Mouse (Mus musculus) gastrocnemius, adult 2 months (tissue): ENCODE data around the gene 4930442H23Rik. TPM values are rescaled to one million over a fixed set of nuclear protein-coding genes. Genes with fewer than 3 reads are reported as not detected.
"Not testable (repeated sequence)": the region's sequence is repeated elsewhere in the genome, so short reads cannot be mapped to it uniquely, and the experiment has no call there.

Experiments
- DNase-seq: peaks from one replicate; pipeline ENCODE4 v3.0.0; 2022
- H3K27ac ChIP-seq: fragments of 200-600 bp; 2 replicates; pipeline ENCODE4 v1.8.1; 2022; ENCODE audit warnings: mild to moderate bottlenecking
- H3K4me3 ChIP-seq: fragments of 200-600 bp; 2 replicates; pipeline ENCODE4 v1.8.1; 2022; ENCODE audit warnings: mild to moderate bottlenecking, moderate library complexity
- CTCF ChIP-seq: fragments of 200-600 bp; IDR thresholded peaks from 2 replicates; pipeline ENCODE4 v1.8.1; 2022; ENCODE audit warnings: antibody characterized with exemption, mild to moderate bottlenecking, moderate library complexity
- intact Hi-C: fragments of 180-260 bp; cut with DNase I; formaldehyde crosslinking; loops from one replicate; pipeline ENCODE4 v1.15.1; 2025
- long read RNA-seq, 2 experiments: library from polyadenylated mRNA; stranded (forward); transcript quantifications; one replicate each; pipeline ENCODE4 v2.0.0; 2021
- total RNA-seq, 2 experiments: library from RNA; stranded (reverse); gene quantifications; 2 replicates each; pipeline ENCODE4 v1.2.3; 2021

4930442H23Rik gene
- total RNA-seq = not detected
- long read RNA-seq, experiment 1 = 0 reads
- long read RNA-seq, experiment 2 = 0 reads

- peak within 1 kb of the TSS; percentile 81 for H3K4me3 ChIP-seq
- intact Hi-C loops = no loop called here
Observed at GRCm38 (mm10) chr10:81183805-81184204, at the start of gene 4930442H23Rik. Gene 4930442H23Rik (minus strand): TSS chr10:81183849.

GRCm38 (mm10) chr10:81233226-81233585, 49.6 kb upstream of the 4930442H23Rik start:
- Histone ChIP-seq H3K27ac (peak overlapping the region; percentile 85), H3K4me3 (peak overlapping the region; percentile 82)
- no peak for TF ChIP-seq CTCF
- DNase-seq = no peak
- intact Hi-C loops = no loop called here

More at GRCm38 (mm10) chr10:81183805-81184204, at the start of gene 4930442H23Rik:
- no peak for TF ChIP-seq CTCF
- no peak for DNase-seq
- H3K27ac ChIP-seq = peak within 1 kb of the TSS; percentile 89

- H3K27ac ChIP-seq = peak within 1 kb of the TSS; percentile 85
- no peak for TF ChIP-seq CTCF
Observed at GRCm38 (mm10) chr10:81232580-81233225, 49.1 kb upstream of the 4930442H23Rik start, which contains the start of gene Zfr2. Gene Zfr2 (plus strand): TSS chr10:81233155.

GRCm38 (mm10) chr10:81231436-81231835, 47.8 kb upstream of the 4930442H23Rik start:
- TF ChIP-seq CTCF = no peak
- intact Hi-C loops = no loop called here
- no peak for DNase-seq
- no peak overlapping the region for H3K4me3 ChIP-seq
- no peak overlapping the region for H3K27ac ChIP-seq

More at GRCm38 (mm10) chr10:81232580-81233225, 49.1 kb upstream of the 4930442H23Rik start, which contains the start of gene Zfr2:
- peak; percentile 93 for DNase-seq
- intact Hi-C loops = no loop called here
- H3K4me3 ChIP-seq = peak within 1 kb of the TSS; percentile 82

GRCm38 (mm10) chr10:81230438-81231332, 47.0 kb upstream of the 4930442H23Rik start, which contains the start of gene Atcay:
Gene Atcay (minus strand): TSS chr10:81230833.
- Histone ChIP-seq H3K4me3 (no peak within 1 kb of the TSS), H3K27ac (no peak within 1 kb of the TSS)
- intact Hi-C loops = no loop called here
- TF ChIP-seq CTCF = peak; percentile 52
- DNase-seq = no peak

GRCm38 (mm10) chr10:81229735-81230437, 46.2 kb upstream of the 4930442H23Rik start:
- no peak overlapping the region for H3K4me3 ChIP-seq
- no peak for TF ChIP-seq CTCF
- intact Hi-C loops = no loop called here
- no peak for DNase-seq
- no peak overlapping the region for H3K27ac ChIP-seq

GRCm38 (mm10) chr10:81223731-81224130, 40.1 kb upstream of the 4930442H23Rik start:
- H3K4me3 ChIP-seq, DNase-seq, intact Hi-C loops, H3K27ac ChIP-seq: not testable (repeated sequence)

- no peak for TF ChIP-seq CTCF
- intact Hi-C loops = no loop called here
- DNase-seq = no peak
- H3K4me3 ChIP-seq = no peak overlapping the region
- no peak overlapping the region for H3K27ac ChIP-seq
Observed at GRCm38 (mm10) chr10:81221402-81222015, 37.9 kb upstream of the 4930442H23Rik start.

GRCm38 (mm10) chr10:81217964-81218363, 34.3 kb upstream of the 4930442H23Rik start:
- TF ChIP-seq CTCF = peak; percentile 87
- intact Hi-C loops = loop anchor here (1.0 kb wide), 1 partner anchor 19 kb away; no protein-coding TSS in a partner anchor

GRCm38 (mm10) chr10:81217267-81217666, 33.6 kb upstream of the 4930442H23Rik start:
- peak; percentile 71 for TF ChIP-seq CTCF
- intact Hi-C loops = loop anchor here (1.0 kb wide), 1 partner anchor 18 kb away; no protein-coding TSS in a partner anchor
- H3K4me3 ChIP-seq, DNase-seq, H3K27ac ChIP-seq: not testable (repeated sequence)

More at GRCm38 (mm10) chr10:81217964-81218363, 34.3 kb upstream of the 4930442H23Rik start:
- Histone ChIP-seq H3K4me3 (no peak overlapping the region), H3K27ac (no peak overlapping the region)
- peak; percentile 81 for DNase-seq

GRCm38 (mm10) chr10:81216810-81217209, 33.2 kb upstream of the 4930442H23Rik start:
- no peak overlapping the region for H3K4me3 ChIP-seq
- DNase-seq = no peak
- no peak overlapping the region for H3K27ac ChIP-seq
- intact Hi-C loops = loop anchor here (1.0 kb wide), 1 partner anchor 18 kb away; no protein-coding TSS in a partner anchor
- TF ChIP-seq CTCF = no peak

- no peak overlapping the region for H3K4me3 ChIP-seq
- TF ChIP-seq CTCF = no peak
- intact Hi-C loops = no loop called here
- no peak overlapping the region for H3K27ac ChIP-seq
- no peak for DNase-seq
Observed at GRCm38 (mm10) chr10:81216260-81216659, 32.6 kb upstream of the 4930442H23Rik start.
